Mouse (Mus musculus): ENCODE results near the gene Wscd2.

- TF ChIP-seq GATA1 (IDR thresholded peaks at IDR 0.05; ENCODE audit: borderline replicate concordance, low read length) (no peak), FLI1 (IDR thresholded peaks at IDR 0.05; ENCODE audit: low read length) (no peak)
These were observed 89.0 kb downstream of the Wscd2 start for GRCm38 (mm10) chr5:113579128-113579527.

Data from megakaryocyte, embryonic 14.5 days (primary cell).